Mouse (Mus musculus) heart, adult 2 months (tissue): ENCODE measurements around the gene Manea.

Experiments used
- CTCF ChIP-seq: fragments of 200-600 bp; IDR thresholded peaks from 2 replicates; pipeline ENCODE4 v1.8.1; 2022; ENCODE audit warnings: antibody characterized with exemption, mild to moderate bottlenecking, moderate library complexity
- POLR2A ChIP-seq: fragments of 200-500 bp; IDR thresholded peaks from 2 replicates; pipeline ENCODE4 v1.6.1; 2011; ENCODE audit warnings: mild to moderate bottlenecking, low read depth, low read length, control low read depth; ENCODE audit not compliant: insufficient read depth

- TF ChIP-seq POLR2A (no peak), CTCF (no peak)
These were observed 70.9 kb downstream of the Manea start for GRCm38 (mm10) chr4:26275769-26276168.
